Mouse (Mus musculus): ENCODE results near the gene Radil. TPM values are rescaled to one million over a fixed set of nuclear protein-coding genes. Genes with fewer than 3 reads are reported as not detected.

The Radil gene
- polyA plus RNA-seq, 1 experiment from 2014 or later, result 1.1 TPM

DNA sequence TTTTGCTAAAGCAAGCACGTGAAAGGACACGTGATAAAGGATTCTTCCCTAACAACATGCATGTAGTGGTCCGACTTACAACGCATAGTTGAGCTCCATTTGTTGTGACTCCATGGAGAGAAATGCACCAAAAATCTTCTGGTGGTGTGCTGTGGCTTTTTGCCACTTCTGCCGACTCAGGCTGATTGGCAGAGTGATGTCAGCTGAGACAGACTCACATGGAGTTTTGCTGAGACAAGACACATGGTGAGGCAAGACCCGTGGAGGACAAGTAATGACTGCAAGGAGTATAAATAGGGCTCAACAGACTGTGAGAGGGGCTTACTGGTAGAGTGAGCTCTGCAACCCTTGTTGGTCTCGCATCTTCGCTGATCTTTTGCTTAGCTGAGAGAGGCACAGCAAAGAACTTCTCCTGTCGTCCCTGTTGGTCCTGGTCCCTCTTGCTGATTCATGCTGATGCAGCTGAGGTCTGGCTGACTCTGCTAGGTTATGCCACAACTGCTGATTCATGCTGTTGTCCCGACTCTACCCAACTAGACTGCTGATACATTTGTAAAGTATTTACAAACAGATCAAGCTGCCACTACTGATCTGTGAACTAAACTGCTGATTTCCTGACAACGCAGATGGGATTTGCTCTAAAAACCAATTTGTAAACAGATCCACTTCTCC, 29.6 kb downstream of the Radil start:
- no peaks in the 10 kb centered on the region for H3K4me1 ChIP-seq (replicated peaks; ENCODE audit: control insufficient read depth, insufficient read depth, low read length)
- H3K9ac ChIP-seq (ENCODE audit: low read depth, low read length), result no peak overlapping the region
- no peaks in the 10 kb centered on the region; the same call in 1 of the 2 replicates for H3K27me3 ChIP-seq (replicated peaks; ENCODE audit: control insufficient read depth, insufficient read depth, low read length)
- no peak overlapping the region for H3K4me2 ChIP-seq
- no peaks in the 10 kb centered on the region for H3K36me3 ChIP-seq (ENCODE audit: control insufficient read depth, insufficient read depth, low read length)
- no peak overlapping the region for H3K4me3 ChIP-seq (ENCODE audit: low read depth, low read length)
- WGBS, result 69% methylated on average over 11 of the region's 11 CpGs
- ATAC-seq (replicated peaks; ENCODE audit: low FRiP score) (peak; percentile 78), DNase-seq (ENCODE audit: low spot score) (no peak)
- H3K27ac ChIP-seq (ENCODE audit: low read depth, low read length), result 0 out of 2 replicates have a peak overlapping the region, but pooled peaks have one; percentile 13
- no peaks in the 10 kb centered on the region for H3K9me3 ChIP-seq (ENCODE audit: control insufficient read depth, low read length)

GRCm38 (mm10) chr5:142520360-142520759, 30.5 kb downstream of the Radil start:
- H3K9me3 ChIP-seq (ENCODE audit: control insufficient read depth, low read length), result no peaks in the 10 kb centered on the region
- H3K4me3 ChIP-seq (ENCODE audit: low read depth, low read length), result no peak overlapping the region
- H3K4me2 ChIP-seq, result no peak overlapping the region
- H3K36me3 ChIP-seq (ENCODE audit: control insufficient read depth, insufficient read depth, low read length), result no peaks in the 10 kb centered on the region
- no peak overlapping the region for H3K9ac ChIP-seq (ENCODE audit: low read depth, low read length)
- H3K27me3 ChIP-seq (replicated peaks; ENCODE audit: control insufficient read depth, insufficient read depth, low read length), result no peaks in the 10 kb centered on the region; the same call in 1 of the 2 replicates
- 82% methylated on average over 4 of the region's 4 CpGs for WGBS
- H3K4me1 ChIP-seq (replicated peaks; ENCODE audit: control insufficient read depth, insufficient read depth, low read length), result no peaks in the 10 kb centered on the region
- ATAC-seq (replicated peaks; ENCODE audit: low FRiP score) (no peak), DNase-seq (ENCODE audit: low spot score) (no peak)
- no peak overlapping the region for H3K27ac ChIP-seq (ENCODE audit: low read depth, low read length)

DNA sequence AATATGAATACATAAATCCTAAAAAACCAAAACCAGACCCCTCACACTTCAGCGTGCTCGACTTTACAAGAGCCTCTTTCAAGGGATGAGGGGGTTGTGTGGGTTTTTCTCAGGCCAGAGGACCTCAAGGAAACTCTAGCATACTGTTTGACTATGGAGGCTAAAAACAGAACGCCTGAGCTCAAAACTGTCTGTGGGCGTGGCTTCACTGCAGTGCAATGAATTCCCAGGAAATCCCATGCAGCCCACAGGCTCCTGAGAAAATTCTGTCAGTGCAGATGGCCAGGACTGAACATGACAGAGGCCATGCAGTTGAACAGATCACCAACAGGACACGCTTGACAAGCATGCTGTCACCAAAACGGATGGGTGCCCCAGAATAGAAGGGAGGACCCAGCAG, 31.9 kb downstream of the Radil start:
- no peak overlapping the region for H3K9ac ChIP-seq (ENCODE audit: low read depth, low read length)
- WGBS, result 61% methylated on average over 6 of the region's 6 CpGs
- ATAC-seq (replicated peaks; ENCODE audit: low FRiP score), result no peak
- no peaks in the 10 kb centered on the region for H3K9me3 ChIP-seq (ENCODE audit: control insufficient read depth, low read length)
- H3K36me3 ChIP-seq (ENCODE audit: control insufficient read depth, insufficient read depth, low read length), result no peaks in the 10 kb centered on the region
- H3K4me3 ChIP-seq (ENCODE audit: low read depth, low read length), result no peak overlapping the region
- H3K27ac ChIP-seq (ENCODE audit: low read depth, low read length), result no peak overlapping the region
- H3K4me1 ChIP-seq (replicated peaks; ENCODE audit: control insufficient read depth, insufficient read depth, low read length), result no peaks in the 10 kb centered on the region
- H3K27me3 ChIP-seq (replicated peaks; ENCODE audit: control insufficient read depth, insufficient read depth, low read length), result no peaks in the 10 kb centered on the region; the same call in 1 of the 2 replicates
- H3K4me2 ChIP-seq, result no peak overlapping the region
- no peak for DNase-seq (ENCODE audit: low spot score)

DNA sequence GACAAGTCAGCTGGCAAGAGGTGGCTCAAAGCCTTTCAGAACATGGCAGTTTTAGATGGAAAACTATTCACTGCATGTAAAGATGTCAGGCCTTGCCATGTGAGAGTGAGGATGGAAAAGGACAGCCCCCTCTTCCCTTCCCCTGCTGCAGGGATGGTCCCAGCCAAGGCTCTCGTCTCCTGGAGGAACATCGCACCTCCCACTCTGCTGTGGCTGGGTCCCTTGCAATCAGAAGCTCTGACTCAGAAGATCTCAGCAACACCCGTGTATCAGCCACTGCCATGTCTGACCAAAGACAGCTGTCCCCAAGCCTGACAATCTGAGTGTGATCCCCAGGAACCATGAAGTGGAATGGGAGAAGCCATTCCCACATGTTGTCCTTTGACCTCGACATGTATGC, 38.8 kb downstream of the Radil start:
- Histone ChIP-seq H3K36me3 (ENCODE audit: control insufficient read depth, insufficient read depth, low read length) (no peaks in the 10 kb centered on the region), H3K4me1 (replicated peaks; ENCODE audit: control insufficient read depth, insufficient read depth, low read length) (no peaks in the 10 kb centered on the region), H3K9ac (ENCODE audit: low read depth, low read length) (no peak overlapping the region), H3K27me3 (replicated peaks; ENCODE audit: control insufficient read depth, insufficient read depth, low read length) (no peaks in the 10 kb centered on the region; the same call in none of the 2 replicates), H3K27ac (ENCODE audit: low read depth, low read length) (no peak overlapping the region), H3K4me3 (ENCODE audit: low read depth, low read length) (no peak overlapping the region), H3K4me2 (no peak overlapping the region), H3K9me3 (ENCODE audit: control insufficient read depth, low read length) (no peaks in the 10 kb centered on the region)
- 69% methylated on average over 4 of the region's 4 CpGs for WGBS
- ATAC-seq (replicated peaks; ENCODE audit: low FRiP score), result no peak
- no peak for DNase-seq (ENCODE audit: low spot score)

- H3K9ac ChIP-seq (ENCODE audit: low read depth, low read length), result no peak overlapping the region
- no peaks in the 10 kb centered on the region; the same call in none of the 2 replicates for H3K27me3 ChIP-seq (replicated peaks; ENCODE audit: control insufficient read depth, insufficient read depth, low read length)
- H3K36me3 ChIP-seq (ENCODE audit: control insufficient read depth, insufficient read depth, low read length), result no peaks in the 10 kb centered on the region
- H3K4me2 ChIP-seq, result no peak overlapping the region
- no peak overlapping the region for H3K27ac ChIP-seq (ENCODE audit: low read depth, low read length)
- ATAC-seq (replicated peaks; ENCODE audit: low FRiP score) (no peak), DNase-seq (ENCODE audit: low spot score) (no peak)
- no peaks in the 10 kb centered on the region for H3K4me1 ChIP-seq (replicated peaks; ENCODE audit: control insufficient read depth, insufficient read depth, low read length)
- WGBS, result 57% methylated on average over 7 of the region's 7 CpGs
- no peaks in the 10 kb centered on the region for H3K9me3 ChIP-seq (ENCODE audit: control insufficient read depth, low read length)
- H3K4me3 ChIP-seq (ENCODE audit: low read depth, low read length), result no peak overlapping the region
These were observed 40.9 kb downstream of the Radil start for GRCm38 (mm10) chr5:142510061-142510414.

GRCm38 (mm10) chr5:142509141-142510060, 41.5 kb downstream of the Radil start:
- DNase-seq (ENCODE audit: low spot score) (no peak), ATAC-seq (replicated peaks; ENCODE audit: low FRiP score) (no peak)
- H3K27ac ChIP-seq (ENCODE audit: low read depth, low read length), result no peak overlapping the region
- no peaks in the 10 kb centered on the region for H3K9me3 ChIP-seq (ENCODE audit: control insufficient read depth, low read length)
- H3K4me2 ChIP-seq, result no peak overlapping the region
- no peaks in the 10 kb centered on the region for H3K4me1 ChIP-seq (replicated peaks; ENCODE audit: control insufficient read depth, insufficient read depth, low read length)
- no peak overlapping the region for H3K4me3 ChIP-seq (ENCODE audit: low read depth, low read length)
- H3K9ac ChIP-seq (ENCODE audit: low read depth, low read length), result no peak overlapping the region
- H3K36me3 ChIP-seq (ENCODE audit: control insufficient read depth, insufficient read depth, low read length), result no peaks in the 10 kb centered on the region
- no peaks in the 10 kb centered on the region; the same call in none of the 2 replicates for H3K27me3 ChIP-seq (replicated peaks; ENCODE audit: control insufficient read depth, insufficient read depth, low read length)
- 39% methylated on average over 15 of the region's 15 CpGs for WGBS

DNA sequence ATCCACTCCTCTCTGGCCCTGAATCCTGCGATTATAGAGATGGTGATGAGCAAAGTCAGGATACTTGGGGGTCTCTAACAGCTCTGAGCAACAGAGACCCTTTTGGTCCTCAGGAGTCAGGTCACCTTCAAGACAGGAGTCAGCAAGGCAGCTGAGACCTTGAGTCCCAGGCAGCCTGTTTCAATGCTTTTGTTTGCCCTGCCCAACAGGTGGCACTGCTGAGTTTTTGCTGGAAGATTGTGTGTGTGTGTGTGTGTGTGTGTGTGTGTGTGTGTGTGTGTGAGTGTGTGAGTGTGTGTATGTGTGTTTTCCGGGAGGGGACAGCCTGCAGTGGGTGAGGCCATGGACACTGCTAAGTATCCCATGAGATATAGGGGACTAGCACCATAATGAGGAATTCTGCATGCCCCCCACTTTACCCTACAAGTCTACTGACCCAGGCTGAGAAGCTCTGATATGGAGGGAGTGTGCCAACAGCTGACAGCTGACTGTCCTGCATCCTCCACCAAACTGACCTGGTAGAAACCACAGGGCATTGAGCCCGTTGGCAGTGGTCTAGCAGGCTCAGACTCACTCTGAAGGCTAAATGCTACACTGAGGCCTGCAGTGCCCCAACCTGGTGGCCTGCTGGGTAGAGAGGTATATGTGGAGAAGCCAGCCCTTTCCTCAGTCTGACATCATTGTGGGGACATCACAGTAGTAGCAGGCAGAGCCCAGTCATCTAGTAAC, 45.0 kb downstream of the Radil start:
- Histone ChIP-seq H3K9me3 (ENCODE audit: control insufficient read depth, low read length) (no peaks in the 10 kb centered on the region), H3K9ac (ENCODE audit: low read depth, low read length) (no peak overlapping the region), H3K4me2 (no peak overlapping the region), H3K36me3 (ENCODE audit: control insufficient read depth, insufficient read depth, low read length) (no peaks in the 10 kb centered on the region), H3K27me3 (replicated peaks; ENCODE audit: control insufficient read depth, insufficient read depth, low read length) (no peaks in the 10 kb centered on the region; the same call in none of the 2 replicates), H3K4me1 (replicated peaks; ENCODE audit: control insufficient read depth, insufficient read depth, low read length) (no peaks in the 10 kb centered on the region), H3K4me3 (ENCODE audit: low read depth, low read length) (no peak overlapping the region), H3K27ac (ENCODE audit: low read depth, low read length) (no peak overlapping the region)
- WGBS, result 59% methylated on average over 3 of the region's 3 CpGs
- DNase-seq (ENCODE audit: low spot score) (no peak), ATAC-seq (replicated peaks; ENCODE audit: low FRiP score) (no peak)

- ATAC-seq (replicated peaks; ENCODE audit: low FRiP score) (no peak), DNase-seq (ENCODE audit: low spot score) (no peak)
- H3K36me3 ChIP-seq (ENCODE audit: control insufficient read depth, insufficient read depth, low read length), result no peaks in the 10 kb centered on the region
- H3K4me2 ChIP-seq, result no peak overlapping the region
- H3K27ac ChIP-seq (ENCODE audit: low read depth, low read length), result no peak overlapping the region
- no peak overlapping the region for H3K4me3 ChIP-seq (ENCODE audit: low read depth, low read length)
- no peaks in the 10 kb centered on the region for H3K9me3 ChIP-seq (ENCODE audit: control insufficient read depth, low read length)
- H3K27me3 ChIP-seq (replicated peaks; ENCODE audit: control insufficient read depth, insufficient read depth, low read length), result no peaks in the 10 kb centered on the region
- no peak overlapping the region for H3K9ac ChIP-seq (ENCODE audit: low read depth, low read length)
- 67% methylated on average over 3 of the region's 3 CpGs for WGBS
- no peaks in the 10 kb centered on the region for H3K4me1 ChIP-seq (replicated peaks; ENCODE audit: control insufficient read depth, insufficient read depth, low read length)
These were observed 46.7 kb downstream of the Radil start for GRCm38 (mm10) chr5:142504175-142504574.
